Mouse (Mus musculus): ENCODE measurements around the gene Mapk1.

- no peak for TF ChIP-seq CTCF (IDR thresholded peaks at IDR 0.05; ENCODE audit: extremely low read depth, insufficient read depth, low read length)
- TF ChIP-seq POLR2A (IDR thresholded peaks at IDR 0.05; ENCODE audit: extremely low read depth, insufficient read depth, low read length) = no peak
Observed at GRCm38 (mm10) chr16:17029971-17030695, 47.0 kb downstream of the Mapk1 start.
